Mouse (Mus musculus) kidney, embryonic 16.5 days (tissue): ENCODE data around the gene Zdhhc13. TPM values are rescaled to one million over a fixed set of nuclear protein-coding genes. Genes with fewer than 3 reads are reported as not detected.

Experiments used
- ATAC-seq: fragments of 200-750 bp; cut with Nextera tagmentation; 2 replicates; pipeline ENCODE4 v1.8.0; 2017; ENCODE audit warnings: moderate TSS enrichment; ENCODE audit not compliant: low FRiP score, low TSS enrichment
- H3K27ac ChIP-seq: fragments of 300-500 bp; sonication (generic); 2 replicates; pipeline ENCODE4 v1.5.1; 2014; ENCODE audit warnings: low read length
- H3K27me3 ChIP-seq: fragments of 300-500 bp; sonication (generic); 2 replicates; pipeline ENCODE4 v1.6.1; 2014; ENCODE audit warnings: low read length, control low read depth, mixed read lengths; ENCODE audit not compliant: insufficient read depth
- H3K36me3 ChIP-seq: fragments of 300-500 bp; sonication (generic); 2 replicates; pipeline ENCODE4 v1.6.1; 2014; ENCODE audit warnings: low read length, control low read depth, mixed read lengths; ENCODE audit not compliant: insufficient read depth
- H3K4me1 ChIP-seq: fragments of 300-500 bp; sonication (generic); 2 replicates; pipeline ENCODE4 v1.6.1; 2014; ENCODE audit warnings: low read length, control low read depth, mixed read lengths; ENCODE audit not compliant: insufficient read depth
- H3K4me2 ChIP-seq: fragments of 300-500 bp; sonication (generic); replicated peaks from 2 replicates; pipeline ENCODE4 v1.6.1; 2014; ENCODE audit warnings: low read depth, low read length
- H3K4me3 ChIP-seq: fragments of 300-500 bp; sonication (generic); 2 replicates; pipeline ENCODE4 v1.5.1; 2014; ENCODE audit warnings: mild to moderate bottlenecking, low read length
- H3K9ac ChIP-seq: fragments of 300-500 bp; sonication (generic); replicated peaks from 2 replicates; pipeline ENCODE4 v1.6.1; 2014; ENCODE audit warnings: low read length
- H3K9me3 ChIP-seq: fragments of 300-500 bp; sonication (generic); 2 replicates; pipeline ENCODE4 v1.6.1; 2016; ENCODE audit warnings: low read length, control low read depth
- WGBS: fragments of 180-500 bp; shearing (Covaris S2); extraction: QIAGEN DNeasy Blood & Tissue Kit; methylation state at CpG from one replicate; pipeline ENCODE4 v1.1.7; 2014; 5-methylcytosine and 5-hydroxymethylcytosine counted together
- polyA plus RNA-seq: library from polyadenylated mRNA; unstranded; fragments of >200 nt; fragmentation: Nextera tagmentation; extraction: Ambion mirVana; gene quantifications from 2 replicates; pipeline ENCODE4 v1.2.1, GENCODE M21; 2015

The Zdhhc13 gene
- polyA plus RNA-seq, 1 experiment from 2014 or later, result 46.0 TPM

GRCm38 (mm10) chr7:48851529-48852104 lies 62.8 kb downstream of the Zdhhc13 start:
- no peaks in the 10 kb centered on the region for H3K36me3 ChIP-seq
- no peak for ATAC-seq
- H3K4me2 ChIP-seq, result no peak overlapping the region
- H3K27me3 ChIP-seq, result no peaks in the 10 kb centered on the region
- 89% methylated on average over 6 of the region's 6 CpGs for WGBS
- H3K4me3 ChIP-seq, result no peak overlapping the region
- no peak overlapping the region for H3K27ac ChIP-seq
- H3K4me1 ChIP-seq, result no peaks in the 10 kb centered on the region
- no peak overlapping the region for H3K9ac ChIP-seq
- no peaks in the 10 kb centered on the region for H3K9me3 ChIP-seq

GRCm38 (mm10) chr7:48853496-48853895 lies 64.7 kb downstream of the Zdhhc13 start:
- Histone ChIP-seq H3K36me3 (no peaks in the 10 kb centered on the region), H3K9ac (no peak overlapping the region), H3K27me3 (no peaks in the 10 kb centered on the region), H3K9me3 (no peaks in the 10 kb centered on the region), H3K4me2 (no peak overlapping the region), H3K4me3 (no peak overlapping the region), H3K27ac (no peak overlapping the region), H3K4me1 (no peaks in the 10 kb centered on the region)
- 85% methylated on average over 13 of the region's 13 CpGs for WGBS
- no peak for ATAC-seq

GRCm38 (mm10) chr7:48855461-48855860 lies 66.7 kb downstream of the Zdhhc13 start:
- no peak for ATAC-seq
- 83% methylated on average over 3 of the region's 3 CpGs for whole genome bisulfite sequencing
- Histone ChIP-seq H3K9me3 (no peaks in the 10 kb centered on the region), H3K9ac (no peak overlapping the region), H3K4me3 (no peak overlapping the region), H3K4me2 (no peak overlapping the region), H3K27me3 (no peaks in the 10 kb centered on the region), H3K36me3 (no peaks in the 10 kb centered on the region), H3K27ac (no peak overlapping the region), H3K4me1 (no peaks in the 10 kb centered on the region)

DNA sequence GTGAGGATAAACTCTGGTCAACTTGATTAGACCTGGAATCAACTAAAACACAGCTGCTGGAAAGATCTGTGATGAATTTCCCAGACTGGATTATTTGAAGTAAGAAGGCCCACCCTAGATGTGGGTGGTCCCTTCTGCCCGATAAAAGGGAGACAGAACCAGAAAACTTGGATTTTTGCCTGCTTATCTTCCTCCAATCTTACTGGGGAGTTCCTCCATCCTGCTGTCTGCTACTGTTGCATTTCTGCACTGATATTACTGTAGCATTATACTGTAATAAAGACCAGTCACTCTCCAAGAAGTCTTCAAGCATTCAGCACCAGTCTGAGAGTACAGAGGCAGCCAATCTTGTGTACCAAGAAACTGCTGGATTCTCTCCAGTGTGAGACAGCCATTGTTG lies 69.5 kb downstream of the Zdhhc13 start:
- H3K9ac ChIP-seq, result no peak overlapping the region
- 38% methylated on average over 1 of the region's 1 CpGs for WGBS
- H3K4me3 ChIP-seq, result no peak overlapping the region

DNA sequence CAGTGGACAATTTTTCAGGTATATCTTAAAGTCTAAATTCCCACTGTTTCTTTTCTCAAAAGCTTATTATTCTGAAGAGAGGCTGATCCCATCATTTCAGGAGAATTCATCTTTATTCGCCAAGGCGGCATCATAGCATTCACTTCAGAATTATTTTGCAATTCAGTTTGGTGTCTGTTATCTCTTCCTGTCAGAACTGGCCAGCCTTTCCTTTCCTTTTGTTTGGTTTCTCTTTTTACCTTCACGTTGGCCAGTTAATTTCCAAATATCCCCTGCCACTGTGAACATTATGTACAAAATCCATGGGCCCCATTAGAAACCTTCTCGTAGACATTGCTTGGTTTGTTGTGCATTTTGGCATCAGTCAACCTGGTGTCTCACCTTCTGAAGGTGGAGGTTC lies 70.6 kb downstream of the Zdhhc13 start:
- 78% methylated on average over 4 of the region's 4 CpGs for WGBS
- no peak overlapping the region for H3K4me3 ChIP-seq
- no peak for ATAC-seq
- no peaks in the 10 kb centered on the region for H3K9me3 ChIP-seq
- H3K27me3 ChIP-seq, result no peaks in the 10 kb centered on the region
- no peaks in the 10 kb centered on the region for H3K36me3 ChIP-seq
- no peak overlapping the region for H3K27ac ChIP-seq
- H3K9ac ChIP-seq, result no peak overlapping the region
- H3K4me2 ChIP-seq, result no peak overlapping the region
- H3K4me1 ChIP-seq, result peaks cover 4% of the 10 kb centered on the region; the same call in 1 of the 2 replicates

More for the DNA sequence above, 69.5 kb downstream of the Zdhhc13 start:
- no peak for ATAC-seq
- Histone ChIP-seq H3K27me3 (no peaks in the 10 kb centered on the region), H3K4me1 (peaks cover 4% of the 10 kb centered on the region; the same call in 1 of the 2 replicates), H3K36me3 (no peaks in the 10 kb centered on the region), H3K9me3 (no peaks in the 10 kb centered on the region), H3K27ac (no peak overlapping the region), H3K4me2 (no peak overlapping the region)

GRCm38 (mm10) chr7:48860948-48861347 lies 72.1 kb downstream of the Zdhhc13 start:
- no peak for ATAC-seq
- Histone ChIP-seq H3K4me1 (peaks cover 4% of the 10 kb centered on the region; the same call in 1 of the 2 replicates), H3K4me3 (no peak overlapping the region), H3K27me3 (no peaks in the 10 kb centered on the region), H3K9ac (no peak overlapping the region), H3K36me3 (peaks cover 4% of the 10 kb centered on the region; the same call in 1 of the 2 replicates), H3K27ac (no peak overlapping the region), H3K9me3 (no peaks in the 10 kb centered on the region), H3K4me2 (no peak overlapping the region)
- WGBS, result 9% methylated on average over 1 of the region's 1 CpGs

DNA sequence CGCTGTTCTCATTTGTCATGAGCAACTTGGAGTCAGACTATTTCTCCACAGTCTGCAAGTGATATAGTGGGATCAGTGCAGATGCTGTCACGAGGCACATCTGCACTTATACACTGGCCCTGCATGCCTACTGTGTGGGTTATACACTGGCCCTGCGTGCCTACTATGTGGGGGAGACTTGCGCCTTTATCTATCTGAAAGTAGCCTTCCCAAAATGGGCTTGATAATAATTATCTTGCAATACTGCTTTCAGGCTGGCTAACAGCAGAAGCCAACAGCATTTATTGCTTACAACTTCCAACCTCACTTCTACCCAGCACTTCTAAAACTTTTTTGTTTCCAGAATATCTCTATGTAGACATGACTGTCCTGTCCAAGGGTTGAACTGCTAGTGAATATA lies 73.0 kb downstream of the Zdhhc13 start:
- no peak overlapping the region for H3K4me2 ChIP-seq
- H3K27me3 ChIP-seq, result no peaks in the 10 kb centered on the region
- no peaks in the 10 kb centered on the region for H3K9me3 ChIP-seq
- no peak overlapping the region for H3K4me3 ChIP-seq
- H3K27ac ChIP-seq, result no peak overlapping the region
- no peak overlapping the region for H3K9ac ChIP-seq
- peaks cover 7% of the 10 kb centered on the region; the same call in 1 of the 2 replicates for H3K36me3 ChIP-seq
- 89% methylated on average over 4 of the region's 4 CpGs for WGBS
- ATAC-seq, result no peak
- H3K4me1 ChIP-seq, result peaks cover 4% of the 10 kb centered on the region; the same call in 1 of the 2 replicates

- ATAC-seq, result no peak
- Histone ChIP-seq H3K27ac (no peak overlapping the region), H3K4me3 (no peak overlapping the region), H3K9me3 (no peaks in the 10 kb centered on the region), H3K4me2 (no peak overlapping the region), H3K4me1 (peaks cover 4% of the 10 kb centered on the region; the same call in 1 of the 2 replicates), H3K9ac (no peak overlapping the region), H3K36me3 (peaks cover 20% of the 10 kb centered on the region), H3K27me3 (no peaks in the 10 kb centered on the region)
Observed at GRCm38 (mm10) chr7:48864199-48864598, 75.4 kb downstream of the Zdhhc13 start.

- no peak overlapping the region for H3K27ac ChIP-seq
- no peak overlapping the region for H3K4me3 ChIP-seq
- H3K4me1 ChIP-seq, result peaks cover 4% of the 10 kb centered on the region; the same call in 1 of the 2 replicates
- no peaks in the 10 kb centered on the region for H3K27me3 ChIP-seq
- WGBS, result 77% methylated on average over 9 of the region's 9 CpGs
- H3K4me2 ChIP-seq, result no peak overlapping the region
- H3K36me3 ChIP-seq, result peaks cover 27% of the 10 kb centered on the region
- no peaks in the 10 kb centered on the region for H3K9me3 ChIP-seq
- no peak for ATAC-seq
- H3K9ac ChIP-seq, result no peak overlapping the region
Observed at GRCm38 (mm10) chr7:48864671-48865458, 76.1 kb downstream of the Zdhhc13 start.

- Histone ChIP-seq H3K4me2 (no peak overlapping the region), H3K36me3 (peaks cover 54% of the 10 kb centered on the region), H3K27me3 (no peaks in the 10 kb centered on the region), H3K9me3 (no peaks in the 10 kb centered on the region), H3K4me1 (no peaks in the 10 kb centered on the region), H3K27ac (no peak overlapping the region), H3K9ac (no peak overlapping the region), H3K4me3 (no peak overlapping the region)
- WGBS, result 91% methylated on average over 18 of the region's 18 CpGs
- no peak for ATAC-seq
Observed at GRCm38 (mm10) chr7:48867576-48867975, 78.8 kb downstream of the Zdhhc13 start.
